Mouse (Mus musculus) cerebellum, adult 2 months (tissue): ENCODE data around the gene Chst13.

Source experiments
- CTCF ChIP-seq: fragments of 200-500 bp; IDR thresholded peaks from 2 replicates; pipeline ENCODE4 v1.5.1; 2011; ENCODE audit warnings: low read depth, mild to moderate bottlenecking, control low read depth, low read length, moderate library complexity, borderline replicate concordance; ENCODE audit not compliant: insufficient read depth
- POLR2A ChIP-seq: fragments of 200-500 bp; IDR thresholded peaks from 2 replicates; pipeline ENCODE4 v1.6.1; 2011; ENCODE audit warnings: low read length, control low read depth, borderline replicate concordance; ENCODE audit not compliant: insufficient read depth

GRCm38 (mm10) chr6:90368976-90369724 lies 44.2 kb upstream of the Chst13 start, which contains the start of gene Zxdc:
- no peak for TF ChIP-seq CTCF
- TF ChIP-seq POLR2A: peak; percentile 69
